Mouse (Mus musculus): ENCODE measurements around the gene Tpm1. TPM values are rescaled to one million over a fixed set of nuclear protein-coding genes. Genes with fewer than 3 reads are reported as not detected.

Gene Tpm1
- total RNA-seq (2021): 100 to 1,000 TPM; 228 to 236 TPM

DNA sequence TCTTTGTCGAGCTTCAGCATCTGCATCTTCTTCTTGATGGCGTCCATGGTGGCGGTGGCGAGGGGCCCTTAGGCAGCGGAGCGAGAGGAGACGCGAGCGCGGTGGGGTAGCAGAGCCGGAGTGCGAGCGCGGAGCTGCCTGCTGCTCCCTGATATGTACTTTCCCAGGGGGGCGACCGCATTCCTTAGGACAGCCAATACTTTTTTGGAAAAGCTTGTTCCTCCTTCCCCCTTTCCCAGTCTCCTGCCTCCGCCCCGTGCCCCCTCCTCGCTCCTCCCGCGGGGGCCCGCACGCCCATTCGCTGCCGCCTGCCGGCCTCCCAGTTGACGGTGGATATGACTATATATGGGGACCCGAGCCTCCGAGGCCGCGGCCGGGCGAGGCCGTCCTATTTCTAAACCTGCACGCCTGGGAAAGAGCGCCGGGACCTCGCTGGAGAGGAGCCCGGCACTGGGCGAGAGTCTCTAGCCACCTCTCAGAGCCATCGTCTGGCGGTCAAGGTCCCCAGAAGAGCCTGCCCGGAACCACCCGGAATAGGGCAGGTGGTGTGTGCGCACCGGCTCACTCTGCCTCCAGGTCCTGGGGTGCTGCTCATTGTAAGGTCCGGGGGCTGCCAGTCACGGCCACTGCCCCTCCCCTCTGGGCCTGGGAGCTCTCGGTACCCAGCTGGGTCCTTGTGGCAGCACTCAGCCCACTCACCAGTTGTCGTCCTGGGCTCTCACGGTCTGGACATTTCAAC is at the start of gene Tpm1:
Gene Tpm1, minus strand, starts transcription at position 321 of the 739 bp plus-strand sequence.
- peak; percentile 54 to 67 for DNase-seq (ENCODE audit: low spot score in 2 of 2)
- intact Hi-C loops (cut with DNase I): loop anchor here (5.0 kb wide), 1 partner anchor 223 kb away; no protein-coding TSS in a partner anchor

DNA sequence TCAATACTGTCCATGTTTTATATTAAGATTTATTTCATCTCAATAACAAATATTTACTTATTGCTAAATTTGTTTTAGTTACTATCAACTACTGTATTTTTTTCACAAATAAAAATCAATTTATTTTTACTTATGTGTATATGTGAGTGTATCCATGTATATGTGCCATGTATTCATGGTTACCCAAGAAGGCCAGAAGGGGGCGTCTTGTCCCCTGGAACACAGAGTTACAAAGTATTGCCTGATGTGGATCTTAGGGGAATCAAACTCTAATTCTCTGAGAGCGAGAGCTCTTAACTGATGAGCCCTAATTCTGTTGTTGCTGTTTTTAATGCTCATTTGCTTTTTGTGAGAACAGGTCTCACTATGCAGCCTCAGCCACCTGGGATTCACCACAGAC is 45.2 kb upstream of the Tpm1 start:
- no peak for DNase-seq (ENCODE audit: low spot score in 2 of 2)
- intact Hi-C loops (cut with DNase I): no loop called here

DNA sequence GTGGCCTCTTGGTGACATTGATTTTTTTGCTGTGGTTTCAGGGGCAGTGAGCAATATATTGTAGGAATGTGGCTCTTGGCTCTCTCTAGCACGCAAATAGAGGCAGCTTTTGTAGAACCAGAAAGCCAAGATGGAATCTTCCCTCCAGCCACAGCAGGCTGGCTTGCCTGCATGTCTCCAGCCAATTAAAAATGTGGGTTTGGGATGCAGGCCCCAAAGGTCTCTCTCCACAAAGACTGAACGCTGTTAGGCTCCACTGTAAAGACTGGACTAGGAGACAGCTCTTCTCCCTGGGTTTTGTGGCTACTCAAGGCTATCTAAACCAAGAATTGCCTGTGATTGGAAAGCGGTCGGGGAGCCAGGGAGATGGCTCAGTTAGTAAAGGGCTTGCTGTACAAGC is 43.0 kb upstream of the Tpm1 start:
- intact Hi-C loops (cut with DNase I): no loop called here
- DNase-seq (ENCODE audit: low spot score in 2 of 2): no peak

DNA sequence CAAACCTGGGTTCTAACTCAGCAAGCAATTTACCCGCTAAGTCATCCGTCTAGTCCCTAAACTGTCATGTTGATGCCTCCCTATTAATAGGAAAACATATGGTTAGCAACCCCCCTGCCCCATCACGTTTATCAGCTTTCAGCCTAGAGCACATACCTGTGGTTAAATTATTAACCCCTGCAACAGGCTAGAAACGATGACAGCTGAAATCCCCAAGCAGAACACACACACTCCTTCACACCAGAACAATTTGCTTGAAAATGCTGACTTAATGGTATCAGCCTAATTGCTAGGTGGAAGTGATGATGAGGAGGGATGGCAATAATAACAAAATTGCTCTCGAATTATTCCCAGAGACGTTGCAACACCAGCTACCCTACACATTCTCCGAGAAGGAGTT is 42.4 kb upstream of the Tpm1 start:
- no peak for DNase-seq (ENCODE audit: low spot score in 2 of 2)
- intact Hi-C loops (cut with DNase I): no loop called here

DNA sequence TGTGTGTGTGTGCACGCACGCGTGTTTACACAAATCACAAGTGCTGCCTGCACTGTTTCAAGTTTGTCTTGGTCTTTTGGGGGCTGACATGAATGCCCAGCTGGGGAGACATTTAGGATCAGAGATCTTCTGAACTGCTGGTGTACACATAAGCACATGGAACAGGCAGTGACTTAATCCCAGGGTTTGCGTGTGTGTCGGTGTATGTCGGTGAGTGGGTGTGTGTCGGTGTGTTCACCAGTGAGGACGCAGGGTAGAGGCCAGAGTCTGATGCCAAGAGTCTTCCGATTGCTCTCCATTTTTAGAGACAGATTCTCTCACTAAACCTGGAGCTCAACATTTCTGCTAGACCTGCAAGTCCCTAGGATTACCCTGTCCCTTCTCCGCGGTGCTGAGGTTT is 41.9 kb upstream of the Tpm1 start:
- DNase-seq (ENCODE audit: low spot score in 2 of 2): no peak

DNA sequence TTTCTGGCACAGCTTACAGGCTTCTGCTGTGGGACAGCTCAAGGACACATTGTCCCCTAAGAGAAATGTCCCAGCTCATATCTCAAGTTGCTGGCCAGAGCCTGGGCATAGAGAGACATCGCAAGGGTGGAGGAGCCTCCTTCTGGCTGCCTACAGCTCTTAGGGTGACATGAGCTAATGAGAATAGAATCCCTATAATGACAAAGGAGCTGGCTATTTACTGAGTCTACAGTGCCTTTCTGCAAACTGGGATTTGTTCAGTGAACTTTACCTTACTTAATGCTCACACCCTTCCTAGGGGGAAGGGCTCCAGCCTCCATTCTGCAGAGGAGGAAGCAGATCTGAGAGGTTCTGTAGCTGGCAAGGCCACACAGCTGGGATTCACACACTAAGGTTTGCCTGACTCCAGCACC is 41.4 kb upstream of the Tpm1 start:
- intact Hi-C loops (cut with DNase I): no loop called here
- DNase-seq (ENCODE audit: low spot score in 2 of 2): no peak

More for the DNA sequence above, 41.9 kb upstream of the Tpm1 start:
- intact Hi-C loops (cut with DNase I): no loop called here

DNA sequence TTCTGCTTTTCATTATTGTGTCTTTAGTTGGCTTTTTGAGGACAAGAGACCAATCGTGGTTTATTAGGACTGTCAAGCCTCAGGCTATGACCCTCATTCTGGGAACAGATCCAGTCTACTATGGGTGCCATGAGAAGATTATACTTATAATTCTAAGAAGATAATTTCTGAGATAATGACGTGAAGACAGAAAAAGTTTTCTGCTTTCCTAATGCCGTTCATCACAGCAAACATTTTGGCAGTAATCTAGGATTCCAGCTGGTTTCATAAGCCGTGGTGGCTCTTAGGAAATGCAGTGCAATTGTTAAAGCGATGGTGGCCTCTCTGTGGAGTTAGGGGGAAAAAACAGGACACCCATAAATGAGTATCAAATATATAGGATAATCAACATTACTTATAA is 40.0 kb upstream of the Tpm1 start:
- DNase-seq (ENCODE audit: low spot score in 2 of 2): no peak
- intact Hi-C loops (cut with DNase I): no loop called here

DNA sequence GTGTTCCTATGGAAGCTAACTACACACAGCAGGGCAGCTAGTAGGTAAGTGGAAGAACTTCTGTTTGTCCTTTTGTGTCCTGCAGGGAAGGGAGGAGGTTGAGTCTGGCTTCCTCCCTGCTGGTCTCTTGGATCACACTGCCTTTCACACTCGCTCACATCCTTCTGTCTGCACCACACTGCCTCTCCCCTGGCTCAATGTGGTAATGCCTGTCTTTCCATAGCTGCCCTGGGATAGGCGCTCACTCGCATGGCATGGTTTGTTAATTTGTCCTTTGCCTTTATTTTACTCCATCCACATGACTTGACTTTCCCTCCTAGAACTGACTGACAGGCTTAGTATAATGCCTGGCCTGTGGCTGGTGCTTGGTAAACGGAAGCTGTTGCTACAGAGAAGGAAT is 34.6 kb upstream of the Tpm1 start:
- DNase-seq (ENCODE audit: low spot score in 2 of 2): no peak
- intact Hi-C loops (cut with DNase I): no loop called here

DNA sequence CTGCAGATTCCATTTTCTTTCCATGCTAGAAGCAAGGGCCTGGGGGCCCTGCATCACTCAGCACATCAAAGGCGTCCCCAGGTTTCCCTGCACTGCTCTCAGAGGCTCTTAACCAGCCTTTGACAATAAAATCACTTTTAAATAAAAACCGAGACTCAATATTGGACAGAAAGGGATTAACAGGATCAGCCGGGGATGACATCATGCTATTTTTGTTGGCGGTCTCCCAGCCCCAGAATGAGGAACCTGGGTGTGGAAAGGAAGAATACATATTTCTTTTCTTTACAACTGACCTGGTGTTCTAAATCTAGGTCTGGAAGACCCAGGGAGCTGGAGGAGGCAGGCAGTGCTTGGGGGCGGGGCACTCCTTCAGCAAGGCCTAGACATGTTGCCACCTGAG is 32.5 kb upstream of the Tpm1 start:
- DNase-seq (ENCODE audit: low spot score in 2 of 2): no peak

DNA sequence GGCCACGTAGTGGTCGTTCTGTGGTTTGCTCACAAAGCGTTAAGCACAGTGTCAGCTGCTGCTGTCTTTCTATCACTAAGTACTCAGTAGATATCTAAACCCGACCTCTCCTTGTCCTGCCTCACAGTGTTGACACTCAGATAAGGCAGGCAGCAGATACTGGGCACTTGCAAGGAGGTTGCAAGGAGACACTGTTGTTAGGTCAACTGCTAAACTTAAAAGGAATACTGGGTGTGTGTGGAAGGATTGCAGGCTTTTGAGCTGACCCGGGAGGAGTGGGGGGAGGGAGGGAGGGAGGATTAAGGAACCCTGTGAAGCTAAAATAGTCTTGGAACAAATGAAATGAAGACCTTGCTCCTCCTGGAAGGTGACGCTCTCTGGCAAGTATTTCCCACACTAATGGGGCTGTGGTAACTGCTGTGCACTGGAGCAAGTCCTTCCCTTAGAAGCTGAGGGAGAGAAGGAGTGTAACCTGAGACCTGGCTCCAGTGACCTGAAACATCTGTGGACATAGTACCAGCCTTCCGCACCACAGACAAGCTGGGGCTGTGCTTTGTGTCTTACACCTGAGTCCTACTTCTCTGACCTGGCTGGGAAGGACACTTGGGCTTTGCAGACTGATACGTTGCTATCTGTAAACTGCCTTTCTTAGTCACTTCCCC is 28.6 kb upstream of the Tpm1 start:
- DNase-seq (ENCODE audit: low spot score in 2 of 2): no peak
- intact Hi-C loops (cut with DNase I): no loop called here

More for the DNA sequence above, 32.5 kb upstream of the Tpm1 start:
- intact Hi-C loops (cut with DNase I): no loop called here

DNA sequence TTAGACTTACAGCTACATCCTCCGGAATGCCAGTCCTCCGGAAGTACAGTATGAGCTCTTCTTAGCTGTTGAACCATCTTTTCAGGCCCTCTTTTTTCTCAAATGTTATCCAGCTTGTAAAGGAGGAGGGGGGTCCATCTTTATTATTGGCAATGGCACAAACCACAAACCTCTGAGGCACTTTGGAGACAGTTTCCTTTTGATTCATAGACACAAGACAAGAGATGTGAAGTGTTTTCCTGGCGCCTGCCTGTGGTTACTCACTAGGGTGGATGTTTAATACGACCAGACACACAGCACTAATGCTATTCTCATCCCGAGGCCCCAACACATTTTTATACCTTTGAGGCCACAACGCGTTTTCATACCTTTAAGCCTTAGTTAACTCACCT is 28.1 kb upstream of the Tpm1 start:
- no peak for DNase-seq (ENCODE audit: low spot score in 2 of 2)
- intact Hi-C loops (cut with DNase I): no loop called here

DNA sequence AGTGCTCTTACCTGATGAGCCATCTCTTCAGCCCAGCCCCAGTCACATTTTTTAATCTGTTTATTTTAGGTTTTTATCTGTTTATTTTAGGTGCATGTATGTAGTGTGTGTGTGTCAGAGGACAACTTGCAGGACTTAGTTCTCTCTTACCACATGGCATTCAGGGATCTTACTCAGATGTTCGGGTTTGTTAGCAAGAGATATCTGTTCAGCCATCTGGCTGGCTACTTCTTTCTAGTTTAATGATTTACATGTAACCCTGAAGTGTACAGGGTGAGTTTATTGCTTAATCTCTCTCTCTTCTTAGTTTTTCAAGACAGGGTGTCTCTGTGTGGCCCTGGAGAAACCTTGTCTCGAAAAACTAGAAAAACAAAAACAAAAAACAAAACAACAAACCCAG is 23.0 kb upstream of the Tpm1 start:
- no peak for DNase-seq (ENCODE audit: low spot score in 2 of 2)
- intact Hi-C loops (cut with DNase I): no loop called here

DNA sequence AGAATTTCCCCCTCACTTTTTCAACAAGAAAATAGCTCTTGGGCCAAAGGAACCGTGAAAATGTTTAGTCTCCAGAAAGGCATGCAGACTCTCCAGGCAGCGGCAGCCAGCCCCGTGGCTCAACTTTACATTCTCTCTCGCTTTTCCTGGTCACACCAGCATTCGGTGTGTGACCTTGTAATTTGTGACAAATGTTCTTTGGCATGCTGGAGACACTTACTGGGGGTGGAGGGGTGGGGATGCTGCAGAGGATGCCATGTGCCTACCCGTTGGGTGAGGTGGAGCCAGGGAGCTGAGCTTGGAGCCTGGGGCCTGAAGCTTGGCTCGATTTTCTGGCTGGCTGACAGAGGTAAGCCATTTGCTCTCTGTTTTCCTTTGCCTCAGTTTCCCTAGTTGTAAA is 22.4 kb upstream of the Tpm1 start:
- intact Hi-C loops (cut with DNase I): no loop called here
- no peak for DNase-seq (ENCODE audit: low spot score in 2 of 2)

DNA sequence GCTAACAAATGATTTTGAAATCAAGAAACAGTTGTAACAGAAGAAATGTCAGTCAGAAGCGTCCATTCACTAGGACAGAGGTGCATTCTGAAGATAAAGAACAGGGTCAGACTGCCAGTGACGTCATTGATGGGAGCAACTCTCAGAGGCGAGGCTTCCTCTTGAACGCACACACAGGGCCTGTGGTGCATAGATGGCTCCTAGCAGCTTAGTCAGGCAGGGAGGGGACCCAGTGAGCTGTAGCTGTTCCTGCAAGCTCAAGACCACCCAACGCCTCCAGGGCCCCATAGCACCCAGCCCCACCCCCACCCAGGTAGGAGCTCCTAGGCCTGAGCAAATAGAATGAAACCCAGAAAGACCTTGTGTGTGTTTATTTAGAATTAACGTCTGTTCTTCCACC is 21.9 kb upstream of the Tpm1 start:
- no peak for DNase-seq (ENCODE audit: low spot score in 2 of 2)
- intact Hi-C loops (cut with DNase I): no loop called here

DNA sequence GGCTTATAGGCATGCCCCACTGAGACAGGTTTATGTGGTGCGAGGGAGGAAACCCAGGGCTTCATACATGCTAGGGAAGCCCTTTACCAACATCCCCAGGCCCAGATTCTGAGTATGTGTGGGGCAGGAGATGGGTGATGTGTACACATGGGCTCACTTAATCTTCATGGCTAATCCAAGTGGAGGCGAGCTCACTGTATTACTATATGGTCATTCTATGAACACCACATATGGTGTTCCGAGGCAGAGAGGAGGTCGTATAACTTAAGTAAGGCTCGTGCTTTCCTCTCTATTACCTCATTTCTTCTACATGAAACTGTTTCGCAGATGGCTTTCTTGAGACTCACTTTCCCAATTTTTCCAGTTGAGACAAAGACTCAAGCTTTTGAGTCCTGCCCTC is 17.4 kb upstream of the Tpm1 start:
- intact Hi-C loops (cut with DNase I): loop anchor here (5.0 kb wide), 2 partner anchors 56 to 106 kb away; no protein-coding TSS in a partner anchor
- DNase-seq (ENCODE audit: low spot score in 2 of 2): no peak

DNA sequence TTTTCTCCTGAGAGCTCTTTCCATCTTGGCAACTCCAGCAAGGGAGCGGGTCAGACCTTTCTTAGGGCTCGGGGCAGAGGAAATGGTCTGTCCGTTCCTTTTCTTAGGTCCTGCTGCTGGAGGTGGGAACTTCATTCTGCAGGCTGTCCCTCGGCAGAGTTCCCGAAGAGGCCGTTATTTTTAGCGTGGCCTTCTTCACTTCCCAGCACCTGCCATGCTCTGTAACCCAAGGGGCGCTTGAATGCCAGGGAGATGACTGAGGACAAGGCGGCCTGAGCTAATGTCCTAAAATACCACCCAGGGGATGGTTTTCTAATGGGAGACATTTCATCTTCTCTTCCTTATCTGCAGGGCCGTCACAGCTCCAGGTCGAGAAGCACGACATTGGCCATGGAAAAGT is 10.5 kb upstream of the Tpm1 start:
- intact Hi-C loops (cut with DNase I): no loop called here
- no peak for DNase-seq (ENCODE audit: low spot score in 2 of 2)

DNA sequence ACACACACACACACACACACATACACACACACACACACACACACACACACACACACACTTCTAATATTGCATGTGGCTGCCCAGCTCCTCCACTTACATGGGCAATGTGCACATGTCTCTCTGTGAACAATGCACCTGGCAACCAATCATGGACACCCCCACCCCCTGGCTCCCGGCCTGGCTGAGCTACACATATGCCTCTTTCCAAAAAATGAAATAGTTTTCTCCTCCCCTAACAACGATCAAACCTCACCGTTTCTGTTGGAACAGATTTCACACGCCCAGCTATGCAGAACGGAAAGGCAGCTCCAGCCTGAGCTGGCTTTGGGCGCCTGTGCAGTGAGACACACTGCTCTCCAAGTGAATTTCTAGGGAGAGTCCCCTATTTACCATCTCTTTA is 9.2 kb upstream of the Tpm1 start:
- intact Hi-C loops (cut with DNase I): no loop called here
- DNase-seq (ENCODE audit: low spot score in 2 of 2): peak in 1 of 2 experiments; percentile 46

DNA sequence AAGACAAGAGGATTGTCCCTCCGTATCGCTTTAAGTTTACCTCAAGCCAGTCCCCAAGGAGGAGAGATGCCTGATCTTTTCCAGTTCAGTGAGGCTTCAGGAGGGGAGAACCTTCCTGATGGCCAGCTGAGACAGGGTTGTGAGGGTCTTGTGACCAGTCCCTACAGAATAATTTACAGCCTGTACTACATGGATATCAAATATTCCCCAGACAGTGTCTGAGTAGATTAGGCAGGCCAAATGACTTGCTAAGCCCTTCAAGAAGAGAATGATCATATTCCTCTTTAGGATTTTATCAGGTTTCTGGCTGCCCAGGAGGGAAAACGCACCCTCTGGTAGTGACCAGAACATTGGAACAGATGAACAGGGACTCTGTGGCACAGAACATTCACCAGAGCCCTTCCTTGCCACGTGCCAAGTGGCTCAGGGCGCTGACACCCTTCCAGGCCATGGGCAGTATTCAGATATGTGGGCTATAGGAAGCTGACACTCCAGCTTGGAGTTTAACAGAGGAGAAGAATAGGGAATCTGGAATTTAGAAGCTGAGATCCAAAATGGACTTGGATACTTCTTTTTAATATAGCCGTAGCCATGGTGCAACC is 1.6 kb upstream of the Tpm1 start:
- DNase-seq (ENCODE audit: low spot score in 2 of 2): no peak
- intact Hi-C loops (cut with DNase I): no loop called here

DNA sequence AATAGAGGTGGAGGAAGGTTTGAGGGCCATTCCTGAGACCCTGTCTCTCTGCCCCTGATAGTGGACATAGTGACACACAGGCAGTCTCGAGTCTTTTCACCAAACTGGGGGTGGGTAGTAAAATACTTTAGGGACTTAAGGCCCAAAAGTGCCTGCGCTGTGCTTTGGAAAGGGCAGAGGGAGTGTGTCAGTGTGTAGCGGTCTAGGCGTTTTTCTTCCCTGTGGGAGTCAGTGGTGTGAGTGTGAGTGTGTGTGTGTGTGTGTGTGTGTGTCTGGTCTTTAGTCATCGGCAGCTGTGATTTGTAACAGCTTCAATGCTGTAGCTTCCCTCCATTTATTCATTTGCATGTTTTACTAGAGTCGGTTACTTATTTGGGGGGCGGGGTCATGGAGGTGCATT is 630 bp upstream of the Tpm1 start:
- DNase-seq (ENCODE audit: low spot score in 2 of 2): no peak

DNA sequence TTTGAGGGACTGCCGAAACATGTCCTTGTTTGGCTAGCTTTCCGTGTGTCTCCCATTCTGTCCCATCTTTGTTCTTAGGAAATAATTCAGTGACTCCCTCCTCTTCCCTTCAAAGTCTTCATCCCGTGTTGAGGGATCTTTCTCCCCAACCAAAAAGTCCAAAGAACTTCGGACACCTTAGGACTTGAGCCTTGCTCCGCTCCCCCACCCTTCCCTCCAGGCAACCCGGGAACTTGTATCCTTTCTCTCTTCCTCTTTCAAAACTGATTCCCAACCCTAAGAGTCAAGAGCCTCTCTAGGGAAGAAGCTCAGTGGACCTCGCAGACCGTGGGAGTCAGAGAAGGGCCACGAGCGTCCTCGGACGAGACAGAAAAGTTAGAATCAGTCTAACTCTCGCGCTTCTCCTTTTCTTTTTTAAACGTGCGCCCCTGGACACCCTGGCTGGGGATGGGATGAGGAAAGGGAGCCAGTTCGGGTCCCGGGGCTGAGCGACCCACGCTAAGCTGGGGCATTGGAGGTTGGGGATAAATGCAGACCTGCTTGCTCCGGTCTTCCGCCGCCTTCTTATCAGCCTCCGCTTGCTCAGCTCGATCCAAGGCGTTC is 622 bp downstream of the Tpm1 start:
- no peak for DNase-seq (ENCODE audit: low spot score in 2 of 2)
- intact Hi-C loops (cut with DNase I): loop anchor here (5.0 kb wide), 1 partner anchor 224 kb away; no protein-coding TSS in a partner anchor

More for the DNA sequence above, 630 bp upstream of the Tpm1 start:
- intact Hi-C loops (cut with DNase I): loop anchor here (5.0 kb wide), 1 partner anchor 222 kb away; no protein-coding TSS in a partner anchor

Measured in left cerebral cortex, postnatal 25 days (tissue).